Mouse (Mus musculus) brown adipose tissue, adult 24 weeks (tissue): ENCODE results near the gene Fzd4. TPM values are rescaled to one million over a fixed set of nuclear protein-coding genes. Genes with fewer than 3 reads are reported as not detected.

Source experiments
- H3K27ac ChIP-seq: fragments of 200-500 bp; replicated peaks from 2 replicates; pipeline ENCODE4 v1.5.1; 2012; ENCODE audit warnings: low read depth, mild to moderate bottlenecking, low read length
- H3K4me1 ChIP-seq: fragments of 200-500 bp; 2 replicates; pipeline ENCODE4 v1.6.1; 2012; ENCODE audit warnings: low read length, mixed read lengths; ENCODE audit not compliant: control insufficient read depth, insufficient read depth, insufficient read length
- H3K4me3 ChIP-seq: fragments of 200-500 bp; 2 replicates; pipeline ENCODE4 v1.5.1; 2012; ENCODE audit warnings: low read depth, mild to moderate bottlenecking, low read length, moderate library complexity; ENCODE audit not compliant: insufficient read depth
- polyA plus RNA-seq: library from polyadenylated mRNA; stranded (reverse); fragments of >200 nt; gene quantifications from 2 replicates; pipeline ENCODE4 v1.2.4, GENCODE M21; 2012; ENCODE audit not compliant: missing spikeins, insufficient read depth, insufficient read length

The Fzd4 gene
- polyA plus RNA-seq: 57.1 and 88.8 TPM in 2 replicates

- Histone ChIP-seq H3K27ac (peak within 1 kb of the TSS; percentile 100), H3K4me1 (peaks cover 12% of the 10 kb centered on the region)
Observed at GRCm38 (mm10) chr7:89404081-89404733, at the start of gene Fzd4, which contains the start of gene Tmem135. Gene Fzd4 (plus strand): TSS chr7:89404355. Gene Tmem135 (minus strand): TSS chr7:89404222.

GRCm38 (mm10) chr7:89355519-89356255 lies 48.5 kb upstream of the Fzd4 start:
- Histone ChIP-seq H3K27ac (peak overlapping the region; percentile 81), H3K4me1 (peaks cover 9% of the 10 kb centered on the region), H3K4me3 (no peak overlapping the region)

More at GRCm38 (mm10) chr7:89404081-89404733, at the start of gene Fzd4, which contains the start of gene Tmem135:
- H3K4me3 ChIP-seq: peak within 1 kb of the TSS; percentile 86

- H3K4me1 ChIP-seq: peaks cover 6% of the 10 kb centered on the region
- no peak overlapping the region for H3K4me3 ChIP-seq
- peak overlapping the region; percentile 94 for H3K27ac ChIP-seq
Observed at GRCm38 (mm10) chr7:89356307-89356706, 47.8 kb upstream of the Fzd4 start.

- no peak overlapping the region for H3K4me3 ChIP-seq
- no peak overlapping the region for H3K27ac ChIP-seq
- peaks cover 2% of the 10 kb centered on the region; the same call in 1 of the 2 replicates for H3K4me1 ChIP-seq
Observed at GRCm38 (mm10) chr7:89363975-89364374, 40.2 kb upstream of the Fzd4 start.

GRCm38 (mm10) chr7:89365135-89365880 lies 38.8 kb upstream of the Fzd4 start:
- H3K4me3 ChIP-seq: no peak overlapping the region
- H3K4me1 ChIP-seq: peaks cover 2% of the 10 kb centered on the region; the same call in 1 of the 2 replicates
- H3K27ac ChIP-seq: no peak overlapping the region

- H3K27ac ChIP-seq: no peak overlapping the region
Observed at GRCm38 (mm10) chr7:89367643-89368042, 36.5 kb upstream of the Fzd4 start.

GRCm38 (mm10) chr7:89370086-89370485 lies 34.1 kb upstream of the Fzd4 start:
- peaks cover 5% of the 10 kb centered on the region; the same call in 1 of the 2 replicates for H3K4me1 ChIP-seq
- no peak overlapping the region for H3K27ac ChIP-seq
- no peak overlapping the region for H3K4me3 ChIP-seq

More at GRCm38 (mm10) chr7:89367643-89368042, 36.5 kb upstream of the Fzd4 start:
- Histone ChIP-seq H3K4me1 (peaks cover 5% of the 10 kb centered on the region; the same call in 1 of the 2 replicates), H3K4me3 (no peak overlapping the region)

GRCm38 (mm10) chr7:89370917-89371316 lies 33.2 kb upstream of the Fzd4 start:
- H3K4me1 ChIP-seq: peaks cover 5% of the 10 kb centered on the region; the same call in 1 of the 2 replicates

GRCm38 (mm10) chr7:89371623-89372295 lies 32.4 kb upstream of the Fzd4 start:
- H3K4me3 ChIP-seq: no peak overlapping the region
- H3K4me1 ChIP-seq: peaks cover 5% of the 10 kb centered on the region; the same call in 1 of the 2 replicates
- H3K27ac ChIP-seq: no peak overlapping the region

More at GRCm38 (mm10) chr7:89370917-89371316, 33.2 kb upstream of the Fzd4 start:
- Histone ChIP-seq H3K27ac (no peak overlapping the region), H3K4me3 (no peak overlapping the region)

- H3K4me1 ChIP-seq: peaks cover 15% of the 10 kb centered on the region
- H3K4me3 ChIP-seq: no peak overlapping the region
Observed at GRCm38 (mm10) chr7:89380935-89381705, 23.0 kb upstream of the Fzd4 start.

GRCm38 (mm10) chr7:89382892-89383291 lies 21.3 kb upstream of the Fzd4 start:
- Histone ChIP-seq H3K27ac (no peak overlapping the region), H3K4me1 (peaks cover 28% of the 10 kb centered on the region), H3K4me3 (no peak overlapping the region)

More at GRCm38 (mm10) chr7:89380935-89381705, 23.0 kb upstream of the Fzd4 start:
- H3K27ac ChIP-seq: peak overlapping the region; percentile 72

- peak overlapping the region; percentile 63 for H3K27ac ChIP-seq
- H3K4me1 ChIP-seq: peaks cover 46% of the 10 kb centered on the region
- no peak overlapping the region for H3K4me3 ChIP-seq
Observed at GRCm38 (mm10) chr7:89388981-89389380, 15.2 kb upstream of the Fzd4 start.

GRCm38 (mm10) chr7:89390660-89391059 lies 13.5 kb upstream of the Fzd4 start:
- H3K4me3 ChIP-seq: no peak overlapping the region
- H3K27ac ChIP-seq: peak overlapping the region; percentile 86
- H3K4me1 ChIP-seq: peaks cover 39% of the 10 kb centered on the region

GRCm38 (mm10) chr7:89391281-89391680 lies 12.9 kb upstream of the Fzd4 start:
- peak overlapping the region; percentile 86 for H3K27ac ChIP-seq
- H3K4me1 ChIP-seq: peaks cover 35% of the 10 kb centered on the region
- no peak overlapping the region for H3K4me3 ChIP-seq
